Mouse (Mus musculus) intestine, postnatal 0 days (tissue): ENCODE data around the gene Slc25a13. TPM values are rescaled to one million over a fixed set of nuclear protein-coding genes. Genes with fewer than 3 reads are reported as not detected.

Source experiments
- ATAC-seq: fragments of 200-750 bp; cut with Nextera tagmentation; 2 replicates; pipeline ENCODE4 v1.8.0; 2017; ENCODE audit warnings: mild to moderate bottlenecking, moderate TSS enrichment, moderate library complexity
- H3K27ac ChIP-seq: fragments of 300-500 bp; sonication (generic); 2 replicates; pipeline ENCODE4 v1.5.1; 2014; ENCODE audit warnings: mild to moderate bottlenecking, low read depth, low read length, moderate library complexity
- H3K27me3 ChIP-seq: fragments of 300-500 bp; sonication (generic); replicated peaks from 2 replicates; pipeline ENCODE4 v1.6.1; 2014; ENCODE audit warnings: low read length, mixed read lengths; ENCODE audit not compliant: control insufficient read depth, insufficient read depth
- H3K36me3 ChIP-seq: fragments of 300-500 bp; sonication (generic); 2 replicates; pipeline ENCODE4 v1.6.1; 2014; ENCODE audit warnings: mild to moderate bottlenecking, moderate library complexity; ENCODE audit not compliant: control insufficient read depth, insufficient read depth
- H3K4me1 ChIP-seq: fragments of 300-500 bp; sonication (generic); replicated peaks from 2 replicates; pipeline ENCODE4 v1.6.1; 2014; ENCODE audit warnings: antibody characterized with exemption, low read length, mixed read lengths; ENCODE audit not compliant: control insufficient read depth, insufficient read depth
- H3K4me2 ChIP-seq: fragments of 300-500 bp; sonication (generic); replicated peaks from 2 replicates; pipeline ENCODE4 v1.6.1; 2014; ENCODE audit warnings: low read depth, mild to moderate bottlenecking, moderate library complexity
- H3K4me3 ChIP-seq: fragments of 300-500 bp; sonication (generic); 2 replicates; pipeline ENCODE4 v1.5.1; 2014; ENCODE audit warnings: low read depth, low read length
- H3K9ac ChIP-seq: fragments of 300-500 bp; sonication (generic); 2 replicates; pipeline ENCODE4 v1.6.1; 2014; ENCODE audit warnings: mild to moderate bottlenecking, low read depth, low read length
- H3K9me3 ChIP-seq: fragments of 300-500 bp; sonication (generic); 2 replicates; pipeline ENCODE4 v1.6.1; 2016; ENCODE audit warnings: mixed run types; ENCODE audit not compliant: control insufficient read depth
- CTCF ChIP-seq: sonication (generic); IDR thresholded peaks from 2 replicates; pipeline ENCODE4 v1.5.1; 2016; ENCODE audit warnings: low read depth, mild to moderate bottlenecking, control low read depth, antibody characterized with exemption, moderate library complexity
- WGBS: fragments of 180-500 bp; shearing (Covaris S2); extraction: QIAGEN DNeasy Blood & Tissue Kit; methylation state at CpG from one replicate; pipeline ENCODE4 v1.1.7; 2014; 5-methylcytosine and 5-hydroxymethylcytosine counted together
- polyA plus RNA-seq: library from polyadenylated mRNA; unstranded; fragments of >200 nt; fragmentation: Nextera tagmentation; extraction: Ambion mirVana; gene quantifications from 2 replicates; pipeline ENCODE4 v1.2.1, GENCODE M21; 2015

The Slc25a13 gene
- polyA plus RNA-seq, 1 experiment from 2014 or later: 32.3 TPM

- Histone ChIP-seq H3K27ac (no peak overlapping the region), H3K27me3 (no peaks in the 10 kb centered on the region), H3K4me3 (no peak overlapping the region), H3K9me3 (no peaks in the 10 kb centered on the region), H3K9ac (no peak overlapping the region), H3K4me1 (no peaks in the 10 kb centered on the region), H3K4me2 (no peak overlapping the region), H3K36me3 (no peaks in the 10 kb centered on the region)
- no peak for ATAC-seq
- no peak for TF ChIP-seq CTCF
- 72% methylated on average over 4 of the region's 4 CpGs for WGBS
Observed at GRCm38 (mm10) chr6:6134935-6135334, 82.0 kb downstream of the Slc25a13 start.

DNA sequence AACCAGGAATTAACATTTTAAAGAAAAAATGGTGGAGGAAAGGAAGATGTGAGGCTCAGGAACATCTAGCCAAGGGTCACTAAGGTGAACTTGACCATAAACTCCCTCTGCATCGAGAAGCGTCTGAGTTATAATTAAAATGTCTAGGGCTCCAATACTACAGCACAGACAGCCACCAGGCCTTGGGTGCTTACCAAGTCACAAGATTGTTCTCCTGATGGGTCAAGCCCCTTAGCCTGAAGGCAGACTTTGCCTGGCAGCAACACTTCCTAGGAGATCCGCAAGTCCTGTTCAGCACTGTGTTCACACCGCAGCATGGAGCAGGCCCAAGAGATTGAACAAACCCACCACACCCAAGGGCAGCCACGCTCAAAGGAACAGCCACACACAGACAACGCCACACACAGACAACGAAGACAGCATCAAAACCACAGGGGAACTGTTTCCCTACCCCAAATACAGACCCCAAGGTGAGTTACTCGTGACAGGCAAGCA is 83.4 kb downstream of the Slc25a13 start:
- Histone ChIP-seq H3K36me3 (no peaks in the 10 kb centered on the region), H3K27ac (no peak overlapping the region), H3K4me1 (no peaks in the 10 kb centered on the region), H3K9ac (no peak overlapping the region), H3K9me3 (no peaks in the 10 kb centered on the region), H3K4me3 (no peak overlapping the region), H3K4me2 (no peak overlapping the region), H3K27me3 (no peaks in the 10 kb centered on the region)
- ATAC-seq: no peak
- no peak for TF ChIP-seq CTCF
- 94% methylated on average over 8 of the region's 8 CpGs for WGBS

DNA sequence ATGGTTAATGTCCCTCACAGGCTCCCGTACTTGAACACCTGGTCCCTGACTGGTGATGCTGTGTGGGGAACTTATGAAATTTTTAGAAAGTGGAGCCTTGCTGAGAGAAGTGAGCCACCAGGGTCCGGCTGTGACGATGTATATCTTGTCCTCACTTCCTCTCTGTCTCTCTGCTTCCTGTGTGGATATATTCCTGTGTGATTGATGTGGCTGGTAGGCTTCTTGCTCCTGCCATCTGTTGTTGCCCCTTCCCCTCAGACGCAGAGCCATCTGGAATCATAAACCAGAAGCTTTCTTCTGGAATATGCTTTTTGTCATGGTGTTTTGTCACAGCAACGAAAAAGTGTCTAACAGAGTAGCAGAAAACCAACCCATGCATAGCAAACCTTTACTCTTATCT is 84.9 kb downstream of the Slc25a13 start:
- no peak overlapping the region for H3K4me3 ChIP-seq
- no peaks in the 10 kb centered on the region for H3K9me3 ChIP-seq
- ATAC-seq: no peak
- no peaks in the 10 kb centered on the region for H3K27me3 ChIP-seq
- H3K4me1 ChIP-seq: no peaks in the 10 kb centered on the region
- H3K36me3 ChIP-seq: 0 out of 2 replicates have a peak, but pooled peaks cover 5% of the 10 kb centered on the region
- no peak for TF ChIP-seq CTCF
- 57% methylated on average over 5 of the region's 5 CpGs for WGBS
- H3K27ac ChIP-seq: no peak overlapping the region
- H3K9ac ChIP-seq: no peak overlapping the region
- no peak overlapping the region for H3K4me2 ChIP-seq

DNA sequence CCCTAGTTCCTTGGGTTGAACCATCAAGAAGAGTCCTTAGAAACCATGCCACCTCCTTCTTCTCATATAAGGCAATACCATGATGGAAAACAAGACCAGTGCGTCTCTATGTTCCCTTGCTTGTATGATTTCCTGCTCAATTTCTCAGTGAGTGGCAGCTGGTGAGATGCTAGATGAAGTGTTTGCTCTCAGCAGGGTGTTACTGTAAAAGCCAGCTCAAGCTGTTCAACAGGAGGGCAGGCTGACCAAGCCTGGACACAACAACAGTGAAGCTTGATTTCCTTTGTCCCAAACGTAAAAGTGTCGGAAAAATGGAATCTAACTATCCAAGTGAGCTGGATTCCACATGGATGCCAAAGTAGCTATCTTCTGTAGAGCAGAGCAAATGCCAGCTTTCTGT is 91.4 kb downstream of the Slc25a13 start:
- no peak overlapping the region for H3K9ac ChIP-seq
- H3K9me3 ChIP-seq: no peaks in the 10 kb centered on the region
- 94% methylated on average over 3 of the region's 3 CpGs for WGBS
- H3K27ac ChIP-seq: no peak overlapping the region
- 0 out of 2 replicates have a peak, but pooled peaks cover 5% of the 10 kb centered on the region for H3K36me3 ChIP-seq
- H3K4me2 ChIP-seq: no peak overlapping the region
- H3K4me3 ChIP-seq: no peak overlapping the region
- no peak for ATAC-seq
- no peaks in the 10 kb centered on the region for H3K4me1 ChIP-seq
- no peak for TF ChIP-seq CTCF
- no peaks in the 10 kb centered on the region for H3K27me3 ChIP-seq

- no peak overlapping the region for H3K27ac ChIP-seq
- H3K9ac ChIP-seq: no peak overlapping the region
- no peak overlapping the region for H3K4me2 ChIP-seq
- ATAC-seq: no peak
- TF ChIP-seq CTCF: no peak
- H3K4me1 ChIP-seq: no peaks in the 10 kb centered on the region
- H3K9me3 ChIP-seq: no peaks in the 10 kb centered on the region
- no peak overlapping the region for H3K4me3 ChIP-seq
- peaks cover 6% of the 10 kb centered on the region; the same call in 1 of the 2 replicates for H3K36me3 ChIP-seq
- WGBS: 84% methylated on average over 5 of the region's 5 CpGs
- no peaks in the 10 kb centered on the region for H3K27me3 ChIP-seq
Observed at GRCm38 (mm10) chr6:6121904-6122303, 95.1 kb downstream of the Slc25a13 start.

GRCm38 (mm10) chr6:6120841-6121240 is 96.1 kb downstream of the Slc25a13 start:
- ATAC-seq: peak; percentile 97
- Histone ChIP-seq H3K4me2 (no peak overlapping the region), H3K9me3 (no peaks in the 10 kb centered on the region), H3K36me3 (peaks cover 12% of the 10 kb centered on the region; the same call in 1 of the 2 replicates), H3K27ac (no peak overlapping the region), H3K4me3 (no peak overlapping the region), H3K9ac (no peak overlapping the region), H3K4me1 (no peaks in the 10 kb centered on the region), H3K27me3 (no peaks in the 10 kb centered on the region)
- 64% methylated on average over 4 of the region's 4 CpGs for WGBS
- TF ChIP-seq CTCF: no peak

- no peak for ATAC-seq
- Histone ChIP-seq H3K4me1 (no peaks in the 10 kb centered on the region), H3K9ac (no peak overlapping the region), H3K9me3 (no peaks in the 10 kb centered on the region), H3K4me3 (no peak overlapping the region), H3K27me3 (no peaks in the 10 kb centered on the region), H3K36me3 (peaks cover 21% of the 10 kb centered on the region; the same call in 1 of the 2 replicates), H3K4me2 (no peak overlapping the region), H3K27ac (no peak overlapping the region)
- WGBS: 79% methylated on average over 8 of the region's 8 CpGs
- TF ChIP-seq CTCF: no peak
Observed at GRCm38 (mm10) chr6:6115771-6116170, 101.2 kb downstream of the Slc25a13 start.
